Mouse (Mus musculus): ENCODE measurements around the gene Rpl5. TPM values are rescaled to one million over a fixed set of nuclear protein-coding genes. Genes with fewer than 3 reads are reported as not detected.

The Rpl5 gene
- polyA plus RNA-seq, 1 experiment from 2014 or later: 65.2 TPM

DNA sequence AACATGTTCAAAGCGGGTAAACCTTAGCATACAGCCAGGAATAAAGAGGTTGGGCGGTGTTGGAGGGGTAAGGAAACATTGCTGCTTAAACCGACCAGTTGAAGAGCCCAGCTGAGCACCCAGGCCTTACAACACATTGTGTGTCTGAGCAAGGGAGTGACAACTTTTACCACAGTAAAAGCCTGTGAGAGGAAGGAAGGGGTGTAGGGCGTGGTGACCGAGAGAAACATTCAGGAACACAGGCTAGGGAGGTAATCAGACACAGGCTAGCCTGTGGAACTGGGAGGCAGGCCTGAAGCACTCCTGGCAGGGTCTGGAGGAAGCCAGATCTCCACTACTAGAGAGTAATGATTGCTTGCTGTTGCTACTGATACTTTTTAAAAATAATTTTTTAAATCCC is 50.3 kb downstream of the Rpl5 start:
- 82% methylated on average over 5 of the region's 5 CpGs for WGBS
- no peaks in the 10 kb centered on the region for H3K36me3 ChIP-seq
- H3K27ac ChIP-seq (replicated peaks): no peak overlapping the region
- H3K9ac ChIP-seq (replicated peaks): no peak overlapping the region
- H3K27me3 ChIP-seq: no peaks in the 10 kb centered on the region
- H3K4me3 ChIP-seq: no peak overlapping the region
- ATAC-seq (ENCODE audit: low FRiP score, low read depth): no peak
- no peak overlapping the region for H3K4me2 ChIP-seq (replicated peaks)
- no peaks in the 10 kb centered on the region for H3K4me1 ChIP-seq
- H3K9me3 ChIP-seq: no peaks in the 10 kb centered on the region

Other genes with a start within 250 kb of the Rpl5 start
- 0.08 TPM in 1 of 2 replicates, not detected in the other for gene Gfi1, start 174.5 kb upstream of the Rpl5 start, polyA plus RNA-seq (2016; fragmentation: Nextera tagmentation; extraction: Ambion mirVana)
- 0.13 and 0.51 TPM in 2 replicates for gene Ube2d2b, start 70.4 kb upstream of the Rpl5 start, polyA plus RNA-seq (2016; fragmentation: Nextera tagmentation; extraction: Ambion mirVana)
- gene Evi5, start 25.4 kb upstream of the Rpl5 start, polyA plus RNA-seq (2016; fragmentation: Nextera tagmentation; extraction: Ambion mirVana): 51.5 and 55.3 TPM in 2 replicates
- gene Fam69a, start 86.6 kb downstream of the Rpl5 start, polyA plus RNA-seq (2016; fragmentation: Nextera tagmentation; extraction: Ambion mirVana): 24.6 and 28.3 TPM in 2 replicates
- gene Mtf2, start 165.2 kb downstream of the Rpl5 start, polyA plus RNA-seq (2016; fragmentation: Nextera tagmentation; extraction: Ambion mirVana): 132 and 141 TPM in 2 replicates
- 27.0 and 27.2 TPM in 2 replicates for gene Tmed5, start 232.1 kb downstream of the Rpl5 start, polyA plus RNA-seq (2016; fragmentation: Nextera tagmentation; extraction: Ambion mirVana)
- gene Ccdc18, start 232.4 kb downstream of the Rpl5 start, polyA plus RNA-seq (2016; fragmentation: Nextera tagmentation; extraction: Ambion mirVana): 8.5 and 9.5 TPM in 2 replicates